Mouse (Mus musculus) lung, embryonic 15.5 days (tissue): ENCODE data around the gene Ebpl. TPM values are rescaled to one million over a fixed set of nuclear protein-coding genes. Genes with fewer than 3 reads are reported as not detected.
"Not testable (repeated sequence)": the region's sequence is repeated elsewhere in the genome, so short reads cannot be mapped to it uniquely, and the experiment has no call there.

Source experiments
- ATAC-seq: fragments of 200-750 bp; cut with Nextera tagmentation; 2 replicates; pipeline ENCODE4 v1.8.0; 2017; ENCODE audit warnings: moderate number of reproducible peaks, borderline replicate concordance; ENCODE audit not compliant: low FRiP score, low TSS enrichment; ENCODE audit errors: extremely low read depth
- H3K27ac ChIP-seq: fragments of 300-500 bp; sonication (generic); 2 replicates; pipeline ENCODE4 v1.5.1; 2015; ENCODE audit warnings: moderate library complexity, mild to moderate bottlenecking, inconsistent platforms
- H3K27me3 ChIP-seq: fragments of 300-500 bp; sonication (generic); 2 replicates; pipeline ENCODE4 v1.6.1; 2015; ENCODE audit warnings: inconsistent platforms
- H3K36me3 ChIP-seq: fragments of 300-500 bp; sonication (generic); 2 replicates; pipeline ENCODE4 v1.6.1; 2015; ENCODE audit warnings: inconsistent platforms
- H3K4me1 ChIP-seq: fragments of 300-500 bp; sonication (generic); 2 replicates; pipeline ENCODE4 v1.6.1; 2015; ENCODE audit warnings: inconsistent platforms
- H3K4me2 ChIP-seq: fragments of 300-500 bp; sonication (generic); 2 replicates; pipeline ENCODE4 v1.6.1; 2015; ENCODE audit warnings: inconsistent platforms, mild to moderate bottlenecking, moderate library complexity
- H3K4me3 ChIP-seq: fragments of 300-500 bp; sonication (generic); 2 replicates; pipeline ENCODE4 v1.5.1; 2015; ENCODE audit warnings: mild to moderate bottlenecking, inconsistent platforms
- H3K9ac ChIP-seq: fragments of 300-500 bp; sonication (generic); 2 replicates; pipeline ENCODE4 v1.6.1; 2015; ENCODE audit warnings: inconsistent platforms
- H3K9me3 ChIP-seq: fragments of 300-500 bp; sonication (generic); 2 replicates; pipeline ENCODE4 v1.6.1; 2016; ENCODE audit warnings: inconsistent platforms
- WGBS: fragments of 180-500 bp; shearing (Covaris S2); methylation state at CpG from one replicate; pipeline ENCODE4 v1.1.7; 2015; 5-methylcytosine and 5-hydroxymethylcytosine counted together
- polyA plus RNA-seq: library from polyadenylated mRNA; unstranded; fragments of >200 nt; fragmentation: Nextera tagmentation; extraction: Ambion mirVana; gene quantifications from 2 replicates; pipeline ENCODE4 v1.2.1, GENCODE M21; 2015

The Ebpl gene
- polyA plus RNA-seq, 1 experiment from 2014 or later, result 8.6 TPM

GRCm38 (mm10) chr14:61354251-61355235 is 5.7 kb downstream of the Ebpl start:
- H3K4me2 ChIP-seq, result no peak overlapping the region
- H3K27ac ChIP-seq, result no peak overlapping the region
- H3K4me1 ChIP-seq, result 0 out of 2 replicates have a peak, but pooled peaks cover 5% of the 10 kb centered on the region
- no peak overlapping the region for H3K9ac ChIP-seq
- H3K4me3 ChIP-seq, result no peak overlapping the region
- no peak for ATAC-seq
- no peaks in the 10 kb centered on the region for H3K36me3 ChIP-seq
- no peaks in the 10 kb centered on the region for H3K27me3 ChIP-seq
- WGBS, result 58% methylated on average over 10 of the region's 10 CpGs
- no peaks in the 10 kb centered on the region for H3K9me3 ChIP-seq

- H3K36me3 ChIP-seq, result no peaks in the 10 kb centered on the region
- no peak overlapping the region for H3K9ac ChIP-seq
- no peaks in the 10 kb centered on the region for H3K9me3 ChIP-seq
- H3K4me1 ChIP-seq, result 0 out of 2 replicates have a peak, but pooled peaks cover 4% of the 10 kb centered on the region
- peak; percentile 35; the same call in 1 of the 2 replicates for ATAC-seq
- no peak overlapping the region for H3K4me3 ChIP-seq
- H3K4me2 ChIP-seq, result no peak overlapping the region
- H3K27ac ChIP-seq, result no peak overlapping the region
- H3K27me3 ChIP-seq, result no peaks in the 10 kb centered on the region
- WGBS, result 37% methylated on average over 6 of the region's 6 CpGs
Measured at GRCm38 (mm10) chr14:61350808-61351207, 9.4 kb downstream of the Ebpl start.

GRCm38 (mm10) chr14:61349876-61350275 is 10.4 kb downstream of the Ebpl start:
- H3K4me2 ChIP-seq, result no peak overlapping the region
- 80% methylated on average over 4 of the region's 4 CpGs for WGBS
- no peaks in the 10 kb centered on the region for H3K9me3 ChIP-seq

GRCm38 (mm10) chr14:61346827-61347698 is 13.2 kb downstream of the Ebpl start:
- Histone ChIP-seq H3K27ac (no peak overlapping the region), H3K36me3 (no peaks in the 10 kb centered on the region), H3K27me3 (no peaks in the 10 kb centered on the region), H3K4me2 (no peak overlapping the region), H3K9ac (no peak overlapping the region), H3K9me3 (no peaks in the 10 kb centered on the region), H3K4me1 (0 out of 2 replicates have a peak, but pooled peaks cover 4% of the 10 kb centered on the region), H3K4me3 (no peak overlapping the region)
- 79% methylated on average over 10 of the region's 10 CpGs for WGBS
- no peak for ATAC-seq

More at GRCm38 (mm10) chr14:61349876-61350275, 10.4 kb downstream of the Ebpl start:
- no peak overlapping the region for H3K4me3 ChIP-seq
- no peaks in the 10 kb centered on the region for H3K27me3 ChIP-seq
- no peak overlapping the region for H3K9ac ChIP-seq
- 0 out of 2 replicates have a peak, but pooled peaks cover 4% of the 10 kb centered on the region for H3K4me1 ChIP-seq
- no peak overlapping the region for H3K27ac ChIP-seq
- no peaks in the 10 kb centered on the region for H3K36me3 ChIP-seq
- ATAC-seq, result no peak

- no peaks in the 10 kb centered on the region for H3K9me3 ChIP-seq
- no peaks in the 10 kb centered on the region for H3K4me1 ChIP-seq
- no peaks in the 10 kb centered on the region for H3K27me3 ChIP-seq
- ATAC-seq, result no peak
- WGBS, result 66% methylated on average over 5 of the region's 5 CpGs
- H3K27ac ChIP-seq, result no peak overlapping the region
- H3K4me3 ChIP-seq, result no peak overlapping the region
- no peak overlapping the region for H3K4me2 ChIP-seq
- H3K9ac ChIP-seq, result no peak overlapping the region
- no peaks in the 10 kb centered on the region for H3K36me3 ChIP-seq
Measured at GRCm38 (mm10) chr14:61344590-61344989, 15.6 kb downstream of the Ebpl start.

GRCm38 (mm10) chr14:61339381-61339780 is 20.9 kb downstream of the Ebpl start:
- WGBS, result 75% methylated on average over 4 of the region's 4 CpGs

GRCm38 (mm10) chr14:61330996-61331561 is 29.2 kb downstream of the Ebpl start:
- no peak overlapping the region for H3K27ac ChIP-seq
- peak; percentile 64 for ATAC-seq
- no peak overlapping the region for H3K9ac ChIP-seq
- no peaks in the 10 kb centered on the region for H3K27me3 ChIP-seq
- peaks cover 7% of the 10 kb centered on the region; the same call in 1 of the 2 replicates for H3K4me1 ChIP-seq
- H3K4me2 ChIP-seq, result peak overlapping the region; percentile 11; the same call in 1 of the 2 replicates
- H3K36me3 ChIP-seq, result no peaks in the 10 kb centered on the region
- H3K9me3 ChIP-seq, result no peaks in the 10 kb centered on the region
- no peak overlapping the region for H3K4me3 ChIP-seq
- WGBS, result 23% methylated on average over 13 of the region's 13 CpGs

More at GRCm38 (mm10) chr14:61339381-61339780, 20.9 kb downstream of the Ebpl start:
- H3K27me3 ChIP-seq, result no peaks in the 10 kb centered on the region
- H3K4me2 ChIP-seq, result no peak overlapping the region
- no peaks in the 10 kb centered on the region for H3K4me1 ChIP-seq
- no peak for ATAC-seq
- no peak overlapping the region for H3K4me3 ChIP-seq
- no peaks in the 10 kb centered on the region for H3K36me3 ChIP-seq
- no peak overlapping the region for H3K9ac ChIP-seq
- no peak overlapping the region for H3K27ac ChIP-seq
- no peaks in the 10 kb centered on the region for H3K9me3 ChIP-seq

- WGBS, result 80% methylated on average over 11 of the region's 11 CpGs
- Histone ChIP-seq H3K4me3 (no peak overlapping the region), H3K4me2 (no peak overlapping the region), H3K9me3 (no peaks in the 10 kb centered on the region), H3K9ac (no peak overlapping the region), H3K27me3 (no peaks in the 10 kb centered on the region), H3K36me3 (no peaks in the 10 kb centered on the region), H3K4me1 (peaks cover 7% of the 10 kb centered on the region; the same call in 1 of the 2 replicates), H3K27ac (no peak overlapping the region)
- ATAC-seq, result no peak
Measured at GRCm38 (mm10) chr14:61330591-61330990, 29.6 kb downstream of the Ebpl start.

- peak; percentile 53 for ATAC-seq
- H3K27me3 ChIP-seq, result no peaks in the 10 kb centered on the region
- peak overlapping the region; percentile 47 for H3K4me2 ChIP-seq
- H3K9me3 ChIP-seq, result no peaks in the 10 kb centered on the region
- no peak overlapping the region for H3K27ac ChIP-seq
- H3K9ac ChIP-seq, result 0 out of 2 replicates have a peak overlapping the region, but pooled peaks have one; percentile 1
- peak overlapping the region; percentile 17 for H3K4me3 ChIP-seq
- no peaks in the 10 kb centered on the region for H3K36me3 ChIP-seq
- peaks cover 7% of the 10 kb centered on the region; the same call in 1 of the 2 replicates for H3K4me1 ChIP-seq
- 34% methylated on average over 19 of the region's 19 CpGs for WGBS
Measured at GRCm38 (mm10) chr14:61327618-61328450, 32.4 kb downstream of the Ebpl start.

- WGBS, result 23% methylated on average over 6 of the region's 6 CpGs
- not testable (repeated sequence) for H3K9ac ChIP-seq, H3K36me3 ChIP-seq, H3K4me2 ChIP-seq, H3K9me3 ChIP-seq, H3K4me3 ChIP-seq, ATAC-seq, H3K27ac ChIP-seq, H3K4me1 ChIP-seq, H3K27me3 ChIP-seq
Measured at GRCm38 (mm10) chr14:61327007-61327406, 33.2 kb downstream of the Ebpl start.
